Mouse (Mus musculus): ENCODE results near the gene Klhl31. TPM values are rescaled to one million over a fixed set of nuclear protein-coding genes. Genes with fewer than 3 reads are reported as not detected.

The Klhl31 gene
- polyA plus RNA-seq, 1 experiment: not detected

DNA sequence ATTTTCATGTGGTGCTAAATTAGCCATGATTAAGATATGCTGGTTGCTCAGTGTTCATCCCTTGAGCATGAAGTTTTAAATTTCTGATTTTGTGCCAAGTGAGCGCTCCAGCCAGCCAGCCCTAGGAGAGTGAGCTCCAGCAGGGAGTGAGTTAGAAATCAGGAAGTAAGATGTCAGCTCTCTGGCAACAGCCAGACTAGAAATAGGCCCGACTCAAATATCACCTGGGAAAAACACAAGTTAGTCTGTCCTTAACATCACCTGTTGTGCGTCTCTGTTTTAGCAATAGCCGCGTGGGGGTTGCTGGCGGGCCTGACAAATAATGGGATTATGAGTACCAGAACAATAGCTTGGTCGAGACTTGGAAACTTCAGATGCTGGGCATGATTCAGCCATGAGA lies 56.4 kb downstream of the Klhl31 start:
- 81% methylated on average over 7 of the region's 7 CpGs for WGBS
- DNase-seq (ENCODE audit: low read depth, low spot score): no peak

DNA sequence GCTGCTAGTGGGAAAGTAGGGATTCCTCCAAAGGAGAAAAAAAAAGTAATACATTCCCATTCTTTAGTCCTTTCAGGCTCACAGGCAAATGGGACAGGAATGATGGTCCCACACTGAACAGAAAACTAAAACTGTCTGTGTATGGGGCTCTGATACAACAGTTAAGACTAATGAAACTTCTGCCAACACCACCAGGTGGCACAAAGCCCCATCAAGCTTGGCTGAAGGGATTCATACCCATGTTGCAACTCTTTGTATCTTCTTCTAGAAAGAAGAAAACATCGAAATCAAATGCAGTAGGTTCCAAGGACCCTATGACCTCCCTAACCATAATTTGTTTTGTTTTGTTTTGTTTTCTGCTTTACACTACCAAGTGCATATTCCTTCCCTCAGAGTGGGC lies 57.1 kb downstream of the Klhl31 start:
- WGBS: 75% methylated on average over 1 of the region's 1 CpGs

DNA sequence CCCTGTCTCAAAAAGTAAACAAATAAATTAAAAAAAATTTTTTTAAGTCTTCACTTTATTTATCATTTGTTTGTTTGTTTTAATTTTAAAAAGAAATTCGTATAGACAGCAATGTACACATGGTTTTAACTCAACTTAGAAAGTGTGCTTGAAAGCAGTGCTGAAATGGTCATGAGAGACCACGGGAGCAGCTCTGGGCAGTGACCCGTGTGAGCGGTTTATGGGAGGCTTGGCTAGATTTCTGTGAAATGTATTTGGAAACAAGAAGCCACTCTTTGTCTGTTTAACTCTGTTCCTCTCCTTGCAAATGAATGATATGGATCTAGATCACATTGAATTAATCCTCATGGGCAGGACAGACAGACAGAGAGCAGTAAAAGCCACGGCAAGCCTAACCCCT lies 59.3 kb downstream of the Klhl31 start:
- DNase-seq (ENCODE audit: low read depth, low spot score): no peak
- WGBS: 81% methylated on average over 5 of the region's 5 CpGs

More for the DNA sequence above, 57.1 kb downstream of the Klhl31 start:
- no peak for DNase-seq (ENCODE audit: low read depth, low spot score)

- no peak for DNase-seq (ENCODE audit: low read depth, low spot score)
- whole genome bisulfite sequencing: 37% methylated on average over 4 of the region's 4 CpGs
Measured at GRCm38 (mm10) chr9:77703476-77703875, 67.2 kb downstream of the Klhl31 start.

GRCm38 (mm10) chr9:77704108-77704507 lies 67.8 kb downstream of the Klhl31 start:
- DNase-seq (ENCODE audit: low read depth, low spot score): peak; percentile 63
- WGBS: 24% methylated on average over 4 of the region's 4 CpGs

GRCm38 (mm10) chr9:77706515-77706914 lies 70.2 kb downstream of the Klhl31 start:
- DNase-seq (ENCODE audit: low read depth, low spot score): no peak

DNA sequence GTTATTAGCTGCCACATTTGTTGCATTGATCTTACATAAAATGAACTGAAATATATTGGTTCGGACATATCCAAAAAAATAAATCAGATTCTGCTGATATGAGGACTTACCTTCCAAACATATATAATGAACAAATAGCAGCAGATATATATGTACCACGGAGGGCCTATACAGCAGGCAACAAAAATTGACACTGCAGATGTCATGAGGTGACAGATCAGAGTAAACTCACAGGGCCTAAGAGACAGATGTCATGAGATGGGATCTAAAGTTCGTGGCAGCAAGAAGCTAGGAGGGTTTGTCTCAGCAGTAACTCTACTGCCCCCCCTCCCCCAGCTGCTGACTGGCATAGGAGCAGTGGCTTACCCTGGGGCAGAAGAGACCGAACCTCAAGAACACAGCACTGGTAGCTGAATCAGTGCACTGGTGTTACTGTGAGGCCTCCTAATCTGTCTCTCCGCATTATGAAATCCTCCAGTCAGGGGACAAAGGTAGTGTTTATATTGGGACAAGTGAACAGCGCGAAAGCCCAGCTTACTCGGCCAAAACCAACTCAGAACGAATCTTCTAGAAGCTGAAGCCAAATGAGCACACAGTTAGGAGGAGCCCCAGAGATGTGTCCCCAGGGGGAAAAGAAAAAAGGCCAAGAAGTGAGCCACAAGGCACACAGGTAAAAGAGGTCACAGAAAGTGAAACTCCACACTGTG lies 71.3 kb downstream of the Klhl31 start:
- DNase-seq (ENCODE audit: low read depth, low spot score): peak; percentile 50
- 34% methylated on average over 9 of the region's 9 CpGs for WGBS

More at GRCm38 (mm10) chr9:77706515-77706914, 70.2 kb downstream of the Klhl31 start:
- 91% methylated on average over 6 of the region's 6 CpGs for WGBS

DNA sequence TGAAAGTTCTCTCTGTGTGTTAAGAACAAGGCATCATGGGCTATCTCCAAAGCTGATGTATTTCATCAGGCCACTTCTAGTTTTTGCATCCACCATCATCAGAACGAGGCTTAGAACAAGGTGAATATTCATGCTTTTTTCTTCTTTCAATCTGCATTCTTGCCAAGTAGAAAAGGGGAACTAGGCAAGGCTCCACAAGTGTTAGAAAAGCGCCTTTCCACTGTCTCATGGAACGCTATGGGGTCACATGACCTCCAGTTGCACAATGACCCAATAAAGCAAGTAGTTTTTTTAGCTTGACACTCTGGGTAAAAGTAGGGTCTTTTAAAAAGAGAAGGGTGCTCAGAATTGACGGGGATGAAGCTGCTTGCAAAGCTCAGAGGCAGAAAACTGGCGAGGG lies 72.7 kb downstream of the Klhl31 start:
- no peak for DNase-seq (ENCODE audit: low read depth, low spot score)
- WGBS: 79% methylated on average over 5 of the region's 5 CpGs

Other genes starting within 250 kb of the Klhl31 start
- gene Lrrc1, start 91.6 kb upstream of the Klhl31 start, polyA plus RNA-seq (2012; rRNA removed): 65.9 and 67.6 TPM in 2 replicates
- 10.5 and 17.0 TPM in 2 replicates for gene Gclc, start 118.0 kb downstream of the Klhl31 start, polyA plus RNA-seq (2012; rRNA removed)